Mouse (Mus musculus) MEL (cell line): Measurements from ENCODE around the gene Bmf.

Source experiments
- CTCF ChIP-seq, 3 experiments: IDR thresholded peaks in 2 of 3; conservative IDR thresholded peaks in 1 of 3; 2 replicates each; pipeline ENCODE4 v1.5.1; 2011 to 2012; ENCODE audit warnings: low read length in 3 of 3, low read depth in 2 of 3, mild to moderate bottlenecking in 2 of 3, improper control_type of control experiment in 1 of 3, inconsistent platforms in 1 of 3, mixed read lengths in 1 of 3, moderate library complexity in 1 of 3; ENCODE audit not compliant: control insufficient read depth in 1 of 3, insufficient read depth in 1 of 3, poor library complexity in 1 of 3, severe bottlenecking in 1 of 3
- NRF1 ChIP-seq: IDR thresholded peaks from 2 replicates; pipeline ENCODE4 v1.6.1; 2014; ENCODE audit warnings: low read depth, mild to moderate bottlenecking, inconsistent platforms, low read length, improper control_type of control experiment, moderate library complexity; ENCODE audit not compliant: poor library complexity, insufficient read depth, severe bottlenecking
- POLR2A ChIP-seq, 2 experiments: IDR thresholded peaks; 2 replicates each; pipeline ENCODE4 v1.6.1; 2011 to 2012; ENCODE audit warnings: low read length in 2 of 2, mild to moderate bottlenecking in 2 of 2, control low read depth in 1 of 2, improper control_type of control experiment in 1 of 2, low read depth in 1 of 2, moderate library complexity in 1 of 2; ENCODE audit not compliant: control insufficient read depth in 1 of 2, insufficient read depth in 1 of 2, poor library complexity in 1 of 2
- USF1 ChIP-seq: IDR thresholded peaks from 2 replicates; pipeline ENCODE4 v1.6.1; 2014; ENCODE audit warnings: low read depth, mild to moderate bottlenecking, inconsistent platforms, low read length, improper control_type of control experiment, moderate library complexity
- ZKSCAN1 ChIP-seq: IDR thresholded peaks from 2 replicates; pipeline ENCODE4 v1.6.1; 2012; ENCODE audit warnings: low read depth, mild to moderate bottlenecking, inconsistent platforms, low read length, improper control_type of control experiment, moderate library complexity
- ZNF384 ChIP-seq: IDR thresholded peaks from 2 replicates; pipeline ENCODE4 v1.6.1; 2012; ENCODE audit warnings: low read depth, mild to moderate bottlenecking, inconsistent platforms, low read length, improper control_type of control experiment

DNA sequence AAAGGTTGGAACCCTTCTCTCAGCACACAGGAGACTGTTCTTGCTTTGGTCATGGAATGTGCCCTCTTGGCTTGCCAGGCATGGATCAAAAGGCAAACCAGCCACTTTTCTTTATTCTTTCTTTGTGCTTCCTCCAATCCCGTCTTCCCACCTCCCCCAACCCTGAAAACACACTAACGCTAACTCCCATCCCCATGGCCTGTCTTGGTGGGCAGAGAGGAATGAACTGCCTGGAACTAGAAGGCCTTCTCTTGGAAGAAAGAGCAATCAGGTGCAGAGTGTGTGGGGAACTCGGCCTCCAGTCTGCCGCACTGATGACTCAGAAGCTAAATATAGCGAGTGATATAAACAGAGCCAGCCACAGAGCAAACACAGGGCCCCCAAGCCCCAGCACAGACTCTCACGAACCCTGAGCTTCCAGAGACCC, 8.8 kb downstream of the Bmf start:
- TF ChIP-seq ZKSCAN1 (no peak), CTCF (IDR thresholded peaks at IDR 0.05 in 2 of 3, conservative IDR thresholded peaks at IDR 0.05 in 1 of 3; ENCODE audit: control insufficient read depth in 1 of 3, insufficient read depth in 1 of 3, low read depth in 2 of 3, low read length in 3 of 3, poor library complexity in 1 of 3, severe bottlenecking in 1 of 3) (no peak), POLR2A (IDR thresholded peaks at IDR 0.05; ENCODE audit: control insufficient read depth in 1 of 2, insufficient read depth in 1 of 2, low read depth in 1 of 2, low read length in 2 of 2, poor library complexity in 1 of 2) (no peak), USF1 (no peak), ZNF384 (no peak), NRF1 (no peak)
